Mouse (Mus musculus) left cerebral cortex, adult 9 months (tissue): Measurements from ENCODE around the gene Faxc.

Experiments
- DNase-seq, 2 experiments: peaks; one replicate each; pipeline ENCODE4 v3.0.0; 2022; ENCODE audit warnings: low spot score in 2 of 2

The Faxc gene

GRCm38 (mm10) chr4:22029951-22030350, 98.8 kb downstream of the Faxc start:
- DNase-seq: no peak
